ENCODE assay signal across 9 mouse cellular contexts in genomic region chr6:120858217-120858711, GRCm38 (mm10). TPM values are rescaled to one million over a fixed set of nuclear protein-coding genes. Genes with fewer than 3 reads are reported as not detected.
DNase-seq lines count a peak whose midpoint lies in the region; ATAC-seq and TF ChIP-seq lines count a peak whose summit lies in the region.
"Had no signal": no experiment of that assay in that cellular context is flagged by ENCODE, and none has a peak within 500 bp of the region (broad histone marks: within the 10 kb centered on the region; RNA-seq: fewer than 3 reads in every experiment).

No protein-coding gene starts in this region.

- peaks cover 28% of the 10 kb centered on the region for H3K36me3 ChIP-seq in heart, embryonic 12.5 days
- no peaks in the 10 kb centered on the region for H3K36me3 ChIP-seq in forebrain, embryonic 11.5 days (ENCODE audit: control insufficient read depth, insufficient read depth, low read length)
- peaks cover 6% of the 10 kb centered on the region for H3K36me3 ChIP-seq in midbrain, embryonic 16.5 days (ENCODE audit: control insufficient read depth, insufficient read depth, low read length)
- H3K36me3 ChIP-seq in lung, postnatal 0 days (ENCODE audit: insufficient read depth, low read length) = peaks cover 9% of the 10 kb centered on the region; the same call in 1 of the 2 replicates

- H3K27me3 ChIP-seq in heart, embryonic 12.5 days (replicated peaks) = no peaks in the 10 kb centered on the region
- H3K27me3 ChIP-seq in forebrain, embryonic 11.5 days (ENCODE audit: control insufficient read depth, insufficient read depth, low read length) = no peaks in the 10 kb centered on the region
- H3K27me3 ChIP-seq in midbrain, embryonic 16.5 days (ENCODE audit: control insufficient read depth, insufficient read depth, low read depth, low read length) = no peaks in the 10 kb centered on the region
- H3K27me3 ChIP-seq in lung, postnatal 0 days (replicated peaks; ENCODE audit: insufficient read depth, low read length) = no peaks in the 10 kb centered on the region

- no peak overlapping the region for H3K9ac ChIP-seq in heart, embryonic 12.5 days
- no peak overlapping the region for H3K9ac ChIP-seq in forebrain, embryonic 11.5 days (ENCODE audit: low read length)
- no peak overlapping the region for H3K9ac ChIP-seq in midbrain, embryonic 16.5 days (ENCODE audit: low read depth, low read length)
- H3K9ac ChIP-seq in lung, postnatal 0 days (replicated peaks; ENCODE audit: low read depth) = no peak overlapping the region

- H3K4me2 ChIP-seq in heart, embryonic 12.5 days = no peak overlapping the region
- H3K4me2 ChIP-seq in forebrain, embryonic 11.5 days (ENCODE audit: low read depth, low read length, severe bottlenecking) = no peak overlapping the region
- H3K4me2 ChIP-seq in midbrain, embryonic 16.5 days (ENCODE audit: low read length) = no peak overlapping the region
- H3K4me2 ChIP-seq in lung, postnatal 0 days (replicated peaks; ENCODE audit: low read depth, low read length) = no peak overlapping the region

- no peak for TF ChIP-seq EP300 in lung, postnatal 0 days (IDR thresholded peaks at IDR 0.05)

- H3K4me3 ChIP-seq in heart, embryonic 12.5 days = no peak overlapping the region
- no peak overlapping the region for H3K4me3 ChIP-seq in forebrain, embryonic 11.5 days (ENCODE audit: low read depth, low read length)
- H3K4me3 ChIP-seq in midbrain, embryonic 16.5 days (ENCODE audit: low read depth, low read length) = no peak overlapping the region
- H3K4me3 ChIP-seq in lung, postnatal 0 days (ENCODE audit: low read depth, low read length) = no peak overlapping the region

- H3K4me1 ChIP-seq in heart, embryonic 12.5 days (replicated peaks) = peaks cover 31% of the 10 kb centered on the region
- no peaks in the 10 kb centered on the region for H3K4me1 ChIP-seq in forebrain, embryonic 11.5 days (replicated peaks; ENCODE audit: control insufficient read depth, insufficient read depth, low read length)
- H3K4me1 ChIP-seq in midbrain, embryonic 16.5 days (ENCODE audit: control insufficient read depth, insufficient read depth, low read length) = no peaks in the 10 kb centered on the region
- no peaks in the 10 kb centered on the region for H3K4me1 ChIP-seq in lung, postnatal 0 days (ENCODE audit: insufficient read depth, low read depth, low read length)

- DNase-seq in heart, postnatal 25 days (ENCODE audit: low spot score) = no peak
- DNase-seq in forebrain, embryonic 11.5 days (ENCODE audit: low spot score) = no peak
- DNase-seq in layer of hippocampus, adult 9-10 months (ENCODE audit: low spot score) = peak; percentile 42
- no peak for DNase-seq in lung, postnatal 0 days (ENCODE audit: low spot score)
- no peak for DNase-seq in B cell, adult 2 months
- no peak for DNase-seq in kidney, adult 18-20 months
- DNase-seq: lung, adult 18-20 months had no signal

- 0 out of 2 replicates have a peak overlapping the region, but pooled peaks have one; percentile 0 for H3K27ac ChIP-seq in heart, embryonic 12.5 days (ENCODE audit: poor library complexity, severe bottlenecking)
- no peak overlapping the region; the same call in 1 of the 2 replicates for H3K27ac ChIP-seq in forebrain, embryonic 11.5 days (ENCODE audit: low read depth, low read length)
- no peak overlapping the region for H3K27ac ChIP-seq in midbrain, embryonic 16.5 days (ENCODE audit: low read length)
- H3K27ac ChIP-seq in lung, postnatal 0 days (ENCODE audit: low read length) = no peak overlapping the region

- 65% methylated on average over 8 of the region's 8 CpGs for WGBS in heart, embryonic 12.5 days
- 37% methylated on average over 8 of the region's 8 CpGs for WGBS in forebrain, embryonic 11.5 days
- WGBS in midbrain, embryonic 16.5 days = 26% methylated on average over 8 of the region's 8 CpGs
- WGBS in lung, postnatal 0 days = 83% methylated on average over 8 of the region's 8 CpGs

- intact Hi-C loops in heart, postnatal 25 days (cut with DNase I) = no loop called here

- TF ChIP-seq CTCF in lung, postnatal 0 days (IDR thresholded peaks at IDR 0.05) = no peak

- ATAC-seq in heart, embryonic 12.5 days (ENCODE audit: insufficient number of reproducible peaks, low FRiP score) = no peak
- peak; percentile 51 for ATAC-seq in forebrain, embryonic 11.5 days (replicated peaks; ENCODE audit: low FRiP score)
- peak; percentile 54; the same call in 1 of the 2 replicates for ATAC-seq in midbrain, embryonic 16.5 days
- no peak for ATAC-seq in lung, postnatal 0 days

- H3K9me3 ChIP-seq in heart, embryonic 12.5 days (replicated peaks) = peaks cover 6% of the 10 kb centered on the region; the same call in 1 of the 2 replicates
- no peaks in the 10 kb centered on the region; the same call in 1 of the 2 replicates for H3K9me3 ChIP-seq in forebrain, embryonic 11.5 days (ENCODE audit: control insufficient read depth, low read length)
- H3K9me3 ChIP-seq in midbrain, embryonic 16.5 days (replicated peaks; ENCODE audit: control insufficient read depth, low read length, poor library complexity, severe bottlenecking) = no peaks in the 10 kb centered on the region
- H3K9me3 ChIP-seq in lung, postnatal 0 days (ENCODE audit: low read length) = no peaks in the 10 kb centered on the region

RNA-seq across cellular contexts. Expression of gene Bcl2l13, which starts 22.3 kb away (rescaled TPM):
- polyA plus RNA-seq in heart, embryonic 12.5 days (2016; fragmentation: Nextera tagmentation; extraction: Ambion mirVana) = 32.3 and 34.1 TPM in 2 replicates
- total RNA-seq in heart, postnatal 25 days (2021) = 10 to 100 TPM; 77.0 to 87.7 TPM
- 46.4 and 49.8 TPM in 2 replicates for polyA plus RNA-seq in forebrain, embryonic 11.5 days (2014; fragmentation: Nextera tagmentation; extraction: Ambion mirVana)
- polyA plus RNA-seq in midbrain, embryonic 16.5 days (2015; fragmentation: Nextera tagmentation; extraction: Ambion mirVana) = 23.4 and 26.7 TPM in 2 replicates
- polyA plus RNA-seq in lung, postnatal 0 days (2015; fragmentation: Nextera tagmentation; extraction: Ambion mirVana) = 12.3 and 14.0 TPM in 2 replicates

RNA-seq across cellular contexts. Expression of gene Atp6v1e1, which starts 35.7 kb away (rescaled TPM):
- polyA plus RNA-seq in heart, embryonic 12.5 days (2016; fragmentation: Nextera tagmentation; extraction: Ambion mirVana) = 144 and 145 TPM in 2 replicates
- total RNA-seq in heart, postnatal 25 days (2021) = 100 to 1,000 TPM; 136 to 153 TPM
- polyA plus RNA-seq in forebrain, embryonic 11.5 days (2014; fragmentation: Nextera tagmentation; extraction: Ambion mirVana) = 129 TPM in 2 replicates
- polyA plus RNA-seq in midbrain, embryonic 16.5 days (2015; fragmentation: Nextera tagmentation; extraction: Ambion mirVana) = 283 and 296 TPM in 2 replicates
- 177 and 187 TPM in 2 replicates for polyA plus RNA-seq in lung, postnatal 0 days (2015; fragmentation: Nextera tagmentation; extraction: Ambion mirVana)

RNA-seq across cellular contexts. Expression of gene Bid, which starts 58.4 kb away (rescaled TPM):
- polyA plus RNA-seq in heart, embryonic 12.5 days (2016; fragmentation: Nextera tagmentation; extraction: Ambion mirVana) = 9.3 and 10.3 TPM in 2 replicates
- 1 to 10 TPM in 1 of 2 experiments, under 1 TPM in 1; 0.89 to 1.2 TPM for total RNA-seq in heart, postnatal 25 days (2021)
- polyA plus RNA-seq in forebrain, embryonic 11.5 days (2014; fragmentation: Nextera tagmentation; extraction: Ambion mirVana) = 15.0 and 16.0 TPM in 2 replicates
- 49.3 and 51.5 TPM in 2 replicates for polyA plus RNA-seq in midbrain, embryonic 16.5 days (2015; fragmentation: Nextera tagmentation; extraction: Ambion mirVana)
- 8.4 and 8.7 TPM in 2 replicates for polyA plus RNA-seq in lung, postnatal 0 days (2015; fragmentation: Nextera tagmentation; extraction: Ambion mirVana)

Comparison
In these comparisons a context has a peak if more than half of its experiments do, and no peak if none do; other contexts are left out.
1. ATAC-seq: peak in forebrain, embryonic 11.5 days (single experiment) and midbrain, embryonic 16.5 days (single experiment); none in heart, embryonic 12.5 days (single experiment) and lung, postnatal 0 days (single experiment).